Mouse (Mus musculus) hematopoietic multipotent progenitor cell, adult 10-12 weeks (in vitro differentiated cells): ENCODE measurements around the gene H2-T23. TPM values are rescaled to one million over a fixed set of nuclear protein-coding genes. Genes with fewer than 3 reads are reported as not detected.

Experiments used
- polyA plus RNA-seq: library from polyadenylated mRNA; stranded (reverse); fragments of >175 nt; gene quantifications from 2 replicates; pipeline ENCODE4 v1.2.3, GENCODE M21; 2012; ENCODE audit warnings: low replicate concordance

The H2-T23 gene
- polyA plus RNA-seq, result 321 and 328 TPM in 2 replicates

GRCm38 (mm10) chr17:36032351-36032875 is at the start of gene H2-T23:
TSS of gene H2-T23 (minus strand) at chr17:36032855.

GRCm38 (mm10) chr17:36058362-36058761 is 25.7 kb upstream of the H2-T23 start, which contains the start of gene Gm11127:
TSS of gene Gm11127 (minus strand) at chr17:36058371.

GRCm38 (mm10) chr17:36042610-36043169 is 10.0 kb upstream of the H2-T23 start, which contains the start of the genes H2-T22 and Gm6034:
TSS of gene H2-T22 (minus strand) at chr17:36042747.
TSS of gene Gm6034 (plus strand) at chr17:36042961.

GRCm38 (mm10) chr17:36020191-36021073 is 12.2 kb downstream of the H2-T23 start, which contains the start of gene H2-T24:
TSS of gene H2-T24 (minus strand) at chr17:36020560.

Other genes with a start within 250 kb of the H2-T23 start
- 8.4 and 14.3 TPM in 2 replicates for gene Ier3, start 211.2 kb downstream of the H2-T23 start, polyA plus RNA-seq
- 36.3 and 38.3 TPM in 2 replicates for gene Flot1, start 209.6 kb downstream of the H2-T23 start, polyA plus RNA-seq
- 31.4 and 191 TPM in 2 replicates for gene Tubb5, start 194.5 kb downstream of the H2-T23 start, polyA plus RNA-seq
- gene Mdc1, start 191.3 kb downstream of the H2-T23 start, polyA plus RNA-seq, result 12.5 and 21.7 TPM in 2 replicates
- gene Nrm, start 171.5 kb downstream of the H2-T23 start, polyA plus RNA-seq, result 23.3 and 52.1 TPM in 2 replicates
- gene Ppp1r18, start 167.3 kb downstream of the H2-T23 start, polyA plus RNA-seq, result 342 and 589 TPM in 2 replicates
- 46.8 and 73.3 TPM in 2 replicates for gene Dhx16, start 153.0 kb downstream of the H2-T23 start, polyA plus RNA-seq
- gene 2310061I04Rik, start 135.4 kb downstream of the H2-T23 start, polyA plus RNA-seq, result 119 and 299 TPM in 2 replicates
- gene Atat1, start 122.8 kb downstream of the H2-T23 start, polyA plus RNA-seq, result 39.1 and 85.8 TPM in 2 replicates
- gene Mrps18b, start 116.5 kb downstream of the H2-T23 start, polyA plus RNA-seq, result 4.0 and 5.1 TPM in 2 replicates
- 36.3 and 53.1 TPM in 2 replicates for gene Ppp1r10, start 116.4 kb downstream of the H2-T23 start, polyA plus RNA-seq
- gene Abcf1, start 63.1 kb downstream of the H2-T23 start, polyA plus RNA-seq, result 54.6 and 83.7 TPM in 2 replicates
- 75.2 and 143 TPM in 2 replicates for gene Gnl1, start 53.0 kb downstream of the H2-T23 start, polyA plus RNA-seq
- 21.6 and 33.3 TPM in 2 replicates for gene Prr3, start 52.6 kb downstream of the H2-T23 start, polyA plus RNA-seq
- gene H2-T24, start 12.3 kb downstream of the H2-T23 start, polyA plus RNA-seq, result 12.6 and 22.5 TPM in 2 replicates
- gene H2-T22, start 9.9 kb upstream of the H2-T23 start, polyA plus RNA-seq, result 38.3 and 49.1 TPM in 2 replicates
- 0.27 and 0.30 TPM in 2 replicates for gene Gm6034, start 10.1 kb upstream of the H2-T23 start, polyA plus RNA-seq
- gene Gm11127, start 25.5 kb upstream of the H2-T23 start, polyA plus RNA-seq, result 151 and 155 TPM in 2 replicates
- gene Gm19684, start 88.8 kb upstream of the H2-T23 start, polyA plus RNA-seq, result 0.27 and 0.35 TPM in 2 replicates
- gene Gm7030, start 96.6 kb upstream of the H2-T23 start, polyA plus RNA-seq, result 0.76 and 2.1 TPM in 2 replicates
- 0.31 and 0.48 TPM in 2 replicates for gene Gm8909, start 135.7 kb upstream of the H2-T23 start, polyA plus RNA-seq
- 0.16 and 0.17 TPM in 2 replicates for gene H2-T3, start 157.4 kb upstream of the H2-T23 start, polyA plus RNA-seq
- gene Rpp21, start 225.2 kb upstream of the H2-T23 start, polyA plus RNA-seq, result 88.4 and 98.5 TPM in 2 replicates
- 15.6 and 19.3 TPM in 2 replicates for gene Trim39, start 239.4 kb upstream of the H2-T23 start, polyA plus RNA-seq